Mouse (Mus musculus): Measurements from ENCODE around the gene Psmg3. TPM values are rescaled to one million over a fixed set of nuclear protein-coding genes. Genes with fewer than 3 reads are reported as not detected.

Gene Psmg3
- polyA plus RNA-seq, 1 experiment from 2014 or later, result 49.6 TPM

DNA sequence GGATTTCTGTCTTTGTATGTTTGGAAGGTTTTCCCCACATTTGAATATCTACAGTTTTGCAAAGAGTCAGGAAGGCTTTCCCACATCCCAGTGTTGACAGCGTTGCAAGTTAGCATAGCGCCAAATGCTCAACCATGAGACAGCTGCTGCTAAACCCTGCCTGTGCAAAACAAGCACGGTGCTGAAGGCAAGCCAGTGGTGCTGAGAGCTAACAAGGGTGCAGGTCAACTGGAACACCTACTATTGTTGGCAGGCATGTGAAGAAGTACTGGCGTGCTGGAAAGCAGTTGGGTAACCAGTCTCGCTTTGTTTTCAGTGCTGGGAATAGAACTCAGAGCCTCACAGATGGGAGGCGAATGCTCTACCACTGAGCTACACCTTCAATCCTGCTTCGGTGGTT is 9.0 kb upstream of the Psmg3 start:
- H3K27ac ChIP-seq (ENCODE audit: low read depth, low read length), result no peak overlapping the region
- no peaks in the 10 kb centered on the region for H3K4me1 ChIP-seq (ENCODE audit: control insufficient read depth, insufficient read depth, low read length)
- H3K9me3 ChIP-seq (replicated peaks; ENCODE audit: control insufficient read depth, low read length), result no peaks in the 10 kb centered on the region
- no peaks in the 10 kb centered on the region for H3K36me3 ChIP-seq (ENCODE audit: control insufficient read depth, insufficient read depth, low read length)
- H3K4me3 ChIP-seq (ENCODE audit: low read depth, low read length), result no peak overlapping the region
- no peak overlapping the region for H3K9ac ChIP-seq (ENCODE audit: low read depth, low read length)
- no peak for ATAC-seq (replicated peaks; ENCODE audit: insufficient number of reproducible peaks, low FRiP score, low TSS enrichment)
- H3K4me2 ChIP-seq, result no peak overlapping the region
- WGBS (ENCODE audit: insufficient replicate concordance), result 79% methylated on average over 7 of the region's 7 CpGs
- H3K27me3 ChIP-seq (ENCODE audit: control insufficient read depth, insufficient read depth, low read length), result peaks cover 4% of the 10 kb centered on the region; the same call in 1 of the 2 replicates

DNA sequence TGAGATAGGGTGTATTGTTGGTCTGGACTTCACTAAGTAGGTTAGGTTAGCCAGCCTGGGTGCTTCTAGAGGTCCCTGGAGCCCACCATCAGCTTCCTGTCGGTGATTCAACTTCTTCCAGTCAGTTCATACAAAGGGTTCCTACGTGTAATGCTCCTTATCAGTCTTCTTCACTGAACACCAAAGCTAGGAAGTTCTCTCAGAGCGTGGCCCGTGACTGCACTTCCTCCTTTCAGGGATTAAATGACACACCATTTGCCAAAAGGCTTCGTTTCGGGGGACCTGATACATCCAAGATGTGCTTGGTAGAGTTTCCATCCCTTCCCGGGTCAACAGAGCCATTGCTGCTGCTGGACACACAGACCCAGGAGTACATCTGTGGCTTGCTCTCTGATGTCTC is 5.4 kb upstream of the Psmg3 start:
- H3K4me1 ChIP-seq (ENCODE audit: control insufficient read depth, insufficient read depth, low read length), result no peaks in the 10 kb centered on the region
- H3K27ac ChIP-seq (ENCODE audit: low read depth, low read length), result no peak overlapping the region
- 55% methylated on average over 7 of the region's 7 CpGs for WGBS (ENCODE audit: insufficient replicate concordance)
- no peak for ATAC-seq (replicated peaks; ENCODE audit: insufficient number of reproducible peaks, low FRiP score, low TSS enrichment)
- H3K4me3 ChIP-seq (ENCODE audit: low read depth, low read length), result no peak overlapping the region
- no peak overlapping the region for H3K9ac ChIP-seq (ENCODE audit: low read depth, low read length)
- no peaks in the 10 kb centered on the region for H3K36me3 ChIP-seq (ENCODE audit: control insufficient read depth, insufficient read depth, low read length)
- H3K9me3 ChIP-seq (replicated peaks; ENCODE audit: control insufficient read depth, low read length), result no peaks in the 10 kb centered on the region
- no peak overlapping the region for H3K4me2 ChIP-seq
- no peaks in the 10 kb centered on the region for H3K27me3 ChIP-seq (ENCODE audit: control insufficient read depth, insufficient read depth, low read length)

DNA sequence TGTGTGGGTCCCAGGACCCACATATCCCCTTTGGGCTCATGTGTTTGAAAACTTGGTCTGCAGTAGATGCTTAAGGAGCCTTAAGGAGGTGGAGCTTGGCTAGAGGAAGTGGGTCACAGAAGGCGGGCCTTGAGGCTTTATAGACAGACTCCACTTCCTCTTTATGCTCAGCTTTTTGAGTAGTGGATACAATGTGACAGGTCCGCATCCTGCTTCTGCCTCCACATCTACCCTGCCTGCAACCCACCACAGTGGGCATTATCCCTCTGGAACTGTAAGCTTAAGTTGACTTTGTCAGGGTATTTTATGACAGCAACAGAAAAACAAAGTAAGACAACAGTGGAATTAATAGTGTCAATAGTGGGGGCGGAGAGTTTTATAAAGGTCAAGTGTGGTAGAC is 4.0 kb upstream of the Psmg3 start:
- 78% methylated on average over 3 of the region's 3 CpGs for WGBS (ENCODE audit: insufficient replicate concordance)
- no peak for ATAC-seq (replicated peaks; ENCODE audit: insufficient number of reproducible peaks, low FRiP score, low TSS enrichment)
- no peaks in the 10 kb centered on the region for H3K9me3 ChIP-seq (replicated peaks; ENCODE audit: control insufficient read depth, low read length)
- H3K9ac ChIP-seq (ENCODE audit: low read depth, low read length), result no peak overlapping the region
- H3K27me3 ChIP-seq (ENCODE audit: control insufficient read depth, insufficient read depth, low read length), result no peaks in the 10 kb centered on the region
- H3K36me3 ChIP-seq (ENCODE audit: control insufficient read depth, insufficient read depth, low read length), result no peaks in the 10 kb centered on the region
- H3K4me1 ChIP-seq (ENCODE audit: control insufficient read depth, insufficient read depth, low read length), result peaks cover 5% of the 10 kb centered on the region
- H3K4me2 ChIP-seq, result no peak overlapping the region
- H3K27ac ChIP-seq (ENCODE audit: low read depth, low read length), result no peak overlapping the region
- no peak overlapping the region for H3K4me3 ChIP-seq (ENCODE audit: low read depth, low read length)

DNA sequence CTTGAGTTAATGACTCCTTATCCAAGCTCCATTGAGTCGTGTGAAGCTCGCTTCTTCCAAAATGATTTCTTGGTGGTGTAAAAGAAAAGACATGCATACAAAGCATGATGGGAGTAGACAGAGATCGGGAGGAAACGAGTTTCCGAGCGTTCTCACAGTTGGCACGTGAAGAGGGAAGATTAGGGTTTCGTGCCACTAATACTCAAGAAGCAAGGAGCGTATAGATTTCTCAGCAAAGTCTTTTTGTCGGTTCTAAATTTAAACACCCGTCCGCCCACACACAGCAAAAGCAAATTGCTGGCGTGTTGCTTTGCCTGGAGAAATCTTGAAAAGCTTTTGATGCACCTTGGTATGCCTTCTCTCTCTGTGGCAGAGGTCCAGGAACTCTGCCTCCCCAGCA is 2.7 kb upstream of the Psmg3 start:
- Histone ChIP-seq H3K27ac (ENCODE audit: low read depth, low read length) (no peak overlapping the region), H3K4me2 (no peak overlapping the region), H3K9ac (ENCODE audit: low read depth, low read length) (no peak overlapping the region), H3K9me3 (replicated peaks; ENCODE audit: control insufficient read depth, low read length) (no peaks in the 10 kb centered on the region), H3K4me3 (ENCODE audit: low read depth, low read length) (no peak overlapping the region), H3K36me3 (ENCODE audit: control insufficient read depth, insufficient read depth, low read length) (no peaks in the 10 kb centered on the region), H3K4me1 (ENCODE audit: control insufficient read depth, insufficient read depth, low read length) (peaks cover 10% of the 10 kb centered on the region), H3K27me3 (ENCODE audit: control insufficient read depth, insufficient read depth, low read length) (no peaks in the 10 kb centered on the region)
- WGBS (ENCODE audit: insufficient replicate concordance), result 73% methylated on average over 13 of the region's 13 CpGs
- no peak for ATAC-seq (replicated peaks; ENCODE audit: insufficient number of reproducible peaks, low FRiP score, low TSS enrichment)

DNA sequence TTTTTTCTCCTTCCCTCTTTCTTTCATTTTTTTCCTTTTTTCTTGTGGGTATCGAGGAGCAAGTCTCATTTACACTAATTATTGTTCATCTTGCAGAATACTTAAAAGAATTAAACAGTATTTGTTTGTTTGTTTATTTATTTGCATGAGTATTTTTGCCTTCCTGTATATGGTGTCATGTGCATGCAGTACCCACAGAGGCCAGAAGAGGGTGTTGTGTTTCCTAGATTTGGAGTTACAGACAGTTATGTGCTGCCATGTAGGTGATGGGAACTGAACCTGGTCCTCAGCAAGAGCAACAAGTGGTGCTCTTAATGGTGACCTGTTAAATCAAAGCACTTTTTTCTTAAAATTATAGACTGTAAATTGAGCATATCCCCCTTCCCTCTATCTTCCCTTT is 908 bp upstream of the Psmg3 start:
- H3K27me3 ChIP-seq (ENCODE audit: control insufficient read depth, insufficient read depth, low read length), result no peaks in the 10 kb centered on the region
- peaks cover 10% of the 10 kb centered on the region for H3K4me1 ChIP-seq (ENCODE audit: control insufficient read depth, insufficient read depth, low read length)
- peaks cover 9% of the 10 kb centered on the region for H3K36me3 ChIP-seq (ENCODE audit: control insufficient read depth, insufficient read depth, low read length)
- WGBS (ENCODE audit: insufficient replicate concordance), result 93% methylated on average over 1 of the region's 1 CpGs
- ATAC-seq (replicated peaks; ENCODE audit: insufficient number of reproducible peaks, low FRiP score, low TSS enrichment), result no peak
- no peak overlapping the region for H3K4me2 ChIP-seq
- H3K27ac ChIP-seq (ENCODE audit: low read depth, low read length), result no peak overlapping the region
- no peaks in the 10 kb centered on the region for H3K9me3 ChIP-seq (replicated peaks; ENCODE audit: control insufficient read depth, low read length)
- H3K4me3 ChIP-seq (ENCODE audit: low read depth, low read length), result no peak overlapping the region
- no peak overlapping the region for H3K9ac ChIP-seq (ENCODE audit: low read depth, low read length)

DNA sequence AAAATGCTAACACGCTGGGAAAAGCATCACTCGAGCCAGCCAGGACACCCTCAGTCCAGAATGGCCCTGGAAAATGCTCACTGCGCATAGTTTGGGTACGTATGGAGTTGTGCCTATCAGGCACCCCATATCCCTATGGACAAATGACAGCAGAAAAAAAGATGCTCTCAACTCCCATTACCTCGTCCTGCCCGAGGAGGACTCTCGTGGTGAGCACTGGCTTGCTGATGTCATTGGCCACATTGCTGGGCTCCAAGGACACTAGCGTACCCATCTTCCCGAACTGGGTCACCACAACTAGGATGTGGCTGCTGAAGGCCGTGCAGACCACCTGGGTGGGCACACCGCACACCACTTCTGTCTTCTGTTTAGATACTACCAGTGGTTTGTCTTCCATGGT is 738 bp downstream of the Psmg3 start:
- 37% methylated on average over 11 of the region's 11 CpGs for WGBS (ENCODE audit: insufficient replicate concordance)

DNA sequence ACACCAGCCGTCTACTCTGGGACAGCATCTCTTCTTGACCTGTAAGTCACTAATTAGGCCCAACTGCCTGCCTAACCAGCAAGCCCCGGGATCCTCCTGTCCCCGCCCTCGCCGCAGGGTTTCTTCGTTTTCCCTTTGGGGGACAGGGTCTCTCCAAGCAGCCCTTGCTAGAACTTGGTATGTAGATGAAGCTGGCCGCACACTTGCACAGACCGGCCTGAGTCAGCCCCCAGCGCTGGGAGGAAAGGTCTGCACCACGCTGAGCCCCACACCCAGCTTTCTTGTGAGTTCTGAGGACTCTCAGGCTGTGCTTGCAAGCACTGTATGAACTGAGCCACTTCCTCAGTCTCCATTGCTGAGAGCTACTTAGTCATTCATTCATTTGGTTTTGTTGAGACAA is 2.2 kb downstream of the Psmg3 start:
- no peak for ATAC-seq (replicated peaks; ENCODE audit: insufficient number of reproducible peaks, low FRiP score, low TSS enrichment)
- Histone ChIP-seq H3K27me3 (ENCODE audit: control insufficient read depth, insufficient read depth, low read length) (no peaks in the 10 kb centered on the region), H3K4me1 (ENCODE audit: control insufficient read depth, insufficient read depth, low read length) (peaks cover 10% of the 10 kb centered on the region), H3K27ac (ENCODE audit: low read depth, low read length) (no peak overlapping the region), H3K4me3 (ENCODE audit: low read depth, low read length) (no peak overlapping the region), H3K9me3 (replicated peaks; ENCODE audit: control insufficient read depth, low read length) (no peaks in the 10 kb centered on the region), H3K9ac (ENCODE audit: low read depth, low read length) (no peak overlapping the region), H3K4me2 (no peak overlapping the region), H3K36me3 (ENCODE audit: control insufficient read depth, insufficient read depth, low read length) (peaks cover 13% of the 10 kb centered on the region)
- 88% methylated on average over 10 of the region's 10 CpGs for WGBS (ENCODE audit: insufficient replicate concordance)

More for the DNA sequence above, 738 bp downstream of the Psmg3 start:
- peak overlapping the region; percentile 50; the same call in 1 of the 2 replicates for H3K27ac ChIP-seq (ENCODE audit: low read depth, low read length)
- peak overlapping the region; percentile 96 for H3K4me2 ChIP-seq
- H3K9me3 ChIP-seq (replicated peaks; ENCODE audit: control insufficient read depth, low read length), result no peaks in the 10 kb centered on the region
- peak overlapping the region; percentile 84 for H3K4me3 ChIP-seq (ENCODE audit: low read depth, low read length)
- H3K36me3 ChIP-seq (ENCODE audit: control insufficient read depth, insufficient read depth, low read length), result peaks cover 13% of the 10 kb centered on the region
- H3K9ac ChIP-seq (ENCODE audit: low read depth, low read length), result peak overlapping the region; percentile 84
- H3K4me1 ChIP-seq (ENCODE audit: control insufficient read depth, insufficient read depth, low read length), result peaks cover 10% of the 10 kb centered on the region
- H3K27me3 ChIP-seq (ENCODE audit: control insufficient read depth, insufficient read depth, low read length), result no peaks in the 10 kb centered on the region
- no peak for ATAC-seq (replicated peaks; ENCODE audit: insufficient number of reproducible peaks, low FRiP score, low TSS enrichment)

DNA sequence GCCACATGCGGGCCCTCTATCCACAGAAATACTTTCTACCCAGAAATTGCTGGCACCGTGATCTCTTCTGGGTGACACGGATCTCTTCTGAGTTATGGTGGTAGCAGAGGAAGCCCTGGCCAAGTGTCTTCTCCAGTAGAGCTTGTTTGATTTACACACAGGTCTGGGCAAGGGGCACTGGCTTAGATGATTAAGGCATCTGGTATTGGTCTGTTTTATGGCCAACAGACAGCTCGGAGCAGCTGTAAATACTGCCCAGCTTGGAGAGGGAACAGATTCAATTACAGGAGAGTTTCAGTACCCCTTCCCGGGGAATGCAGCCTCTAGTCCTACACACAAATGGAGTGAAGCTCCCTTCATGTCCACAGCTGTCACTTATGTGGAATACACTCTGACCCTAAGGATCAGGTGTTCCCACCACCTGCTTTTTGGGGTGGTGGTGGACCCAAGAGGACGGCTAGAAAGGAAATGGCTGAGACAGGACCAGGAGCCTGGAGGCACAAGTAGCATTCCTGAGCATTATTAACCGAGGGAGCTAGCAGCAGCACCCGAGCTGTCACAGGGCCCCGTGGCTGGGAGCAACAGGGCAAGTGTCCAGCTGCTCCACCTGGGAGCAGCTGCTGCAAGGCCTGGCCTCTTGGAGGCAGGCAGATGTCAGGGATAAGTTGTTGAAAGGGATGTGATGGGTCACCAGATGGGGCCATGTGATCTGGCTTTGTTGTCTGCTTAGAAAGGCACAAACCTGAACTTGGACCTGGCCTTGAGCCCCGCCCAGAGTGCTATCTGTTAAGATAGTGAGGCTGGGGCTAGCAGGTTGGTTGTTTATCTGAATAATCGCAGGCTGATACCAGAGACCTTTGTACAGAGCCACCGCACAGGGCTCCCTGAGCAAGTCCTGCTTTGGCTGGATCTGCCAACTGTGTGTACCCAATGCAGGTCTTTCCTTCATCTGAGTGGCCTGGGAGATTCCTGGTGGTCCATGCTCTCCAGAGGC is 4.9 kb downstream of the Psmg3 start:
- WGBS (ENCODE audit: insufficient replicate concordance), result 72% methylated on average over 12 of the region's 12 CpGs
- peaks cover 13% of the 10 kb centered on the region for H3K36me3 ChIP-seq (ENCODE audit: control insufficient read depth, insufficient read depth, low read length)
- no peak overlapping the region for H3K4me3 ChIP-seq (ENCODE audit: low read depth, low read length)
- no peaks in the 10 kb centered on the region for H3K9me3 ChIP-seq (replicated peaks; ENCODE audit: control insufficient read depth, low read length)
- H3K4me2 ChIP-seq, result no peak overlapping the region
- no peak for ATAC-seq (replicated peaks; ENCODE audit: insufficient number of reproducible peaks, low FRiP score, low TSS enrichment)
- H3K27ac ChIP-seq (ENCODE audit: low read depth, low read length), result no peak overlapping the region
- H3K27me3 ChIP-seq (ENCODE audit: control insufficient read depth, insufficient read depth, low read length), result no peaks in the 10 kb centered on the region
- peaks cover 10% of the 10 kb centered on the region for H3K4me1 ChIP-seq (ENCODE audit: control insufficient read depth, insufficient read depth, low read length)
- no peak overlapping the region for H3K9ac ChIP-seq (ENCODE audit: low read depth, low read length)

Measured in heart, embryonic 11.5 days (tissue).